Mouse (Mus musculus) megakaryocyte-erythroid progenitor cell, adult 5-6 weeks (primary cell): ENCODE data around the gene Col20a1. TPM values are rescaled to one million over a fixed set of nuclear protein-coding genes. Genes with fewer than 3 reads are reported as not detected.

ENCODE experiments used
- ATAC-seq: replicated peaks from 2 replicates; pipeline ENCODE4 v1.8.0; 2016; ENCODE audit warnings: mild to moderate bottlenecking, inconsistent platforms; ENCODE audit not compliant: severe bottlenecking, poor library complexity, low FRiP score, low TSS enrichment
- total RNA-seq, 2 experiments: library from RNA; stranded (forward) in 1 of 2; stranded (reverse) in 1 of 2; fragments of 200-1000, 215-1000 nt in 1 of 2; fragments of >200 nt in 1 of 2; fragmentation: Nextera tagmentation in 1 of 2; gene quantifications; 2 replicates each; pipeline ENCODE4 v1.2.3; 2014 to 2017

The Col20a1 gene
- total RNA-seq, 2 experiments from 2014 or later, result 0.38 TPM; not detected in 1

GRCm38 (mm10) chr2:180988948-180989347 is 2.6 kb downstream of the Col20a1 start:
- no peak for ATAC-seq

- no peak for ATAC-seq
Observed at GRCm38 (mm10) chr2:180990347-180990746, 4.0 kb downstream of the Col20a1 start.

- ATAC-seq, result no peak
Observed at GRCm38 (mm10) chr2:180994360-180994759, 8.0 kb downstream of the Col20a1 start.

GRCm38 (mm10) chr2:180995457-180995856 is 9.1 kb downstream of the Col20a1 start:
- no peak for ATAC-seq

GRCm38 (mm10) chr2:180996436-180996835 is 10.1 kb downstream of the Col20a1 start:
- peak; percentile 63 for ATAC-seq

- no peak for ATAC-seq
Observed at GRCm38 (mm10) chr2:180996905-180997304, 10.6 kb downstream of the Col20a1 start.

GRCm38 (mm10) chr2:181007054-181007453 is 20.7 kb downstream of the Col20a1 start:
- no peak for ATAC-seq

GRCm38 (mm10) chr2:181008339-181008738 is 22.0 kb downstream of the Col20a1 start:
- no peak for ATAC-seq

- no peak for ATAC-seq
Observed at GRCm38 (mm10) chr2:181031406-181031934, 45.1 kb downstream of the Col20a1 start.

GRCm38 (mm10) chr2:181032407-181032806 is 46.1 kb downstream of the Col20a1 start:
- no peak for ATAC-seq

GRCm38 (mm10) chr2:181033310-181033709 is 47.0 kb downstream of the Col20a1 start:
- ATAC-seq, result no peak

- no peak for ATAC-seq
Observed at GRCm38 (mm10) chr2:181035186-181035585, 48.9 kb downstream of the Col20a1 start.

- no peak for ATAC-seq
Observed at GRCm38 (mm10) chr2:181036561-181036960, 50.2 kb downstream of the Col20a1 start.

GRCm38 (mm10) chr2:181038644-181039355 is 52.5 kb downstream of the Col20a1 start:
- no peak for ATAC-seq

- ATAC-seq, result no peak
Observed at GRCm38 (mm10) chr2:181039356-181039680, 53.0 kb downstream of the Col20a1 start.

- ATAC-seq, result no peak
Observed at GRCm38 (mm10) chr2:181041941-181042340, 55.6 kb downstream of the Col20a1 start.

- ATAC-seq, result no peak
Observed at GRCm38 (mm10) chr2:181042376-181042775, 56.0 kb downstream of the Col20a1 start.

- no peak for ATAC-seq
Observed at GRCm38 (mm10) chr2:181043437-181043836, 57.1 kb downstream of the Col20a1 start, which contains the start of gene Chrna4. Gene Chrna4, minus strand, starts transcription at chr2:181043546.

GRCm38 (mm10) chr2:181044001-181044400 is 57.7 kb downstream of the Col20a1 start:
- no peak for ATAC-seq

GRCm38 (mm10) chr2:181048252-181048945 is 62.1 kb downstream of the Col20a1 start:
- no peak for ATAC-seq

GRCm38 (mm10) chr2:181048986-181049385 is 62.7 kb downstream of the Col20a1 start:
- ATAC-seq, result no peak
